Mouse (Mus musculus) ES-E14 (cell line): ENCODE measurements around the gene Ppt2. TPM values are rescaled to one million over a fixed set of nuclear protein-coding genes. Genes with fewer than 3 reads are reported as not detected.

Source experiments
- DNase-seq: peaks from one replicate; pipeline ENCODE4 v3.0.0-alpha.2; 2013; ENCODE audit warnings: low read depth, low spot score
- H3K27ac ChIP-seq: 2 replicates; pipeline ENCODE4 v1.5.1; 2012; ENCODE audit warnings: low read depth, mild to moderate bottlenecking, low read length, moderate library complexity, mixed read lengths; ENCODE audit not compliant: poor library complexity, insufficient read depth, severe bottlenecking
- H3K36me3 ChIP-seq: 2 replicates; pipeline ENCODE4 v1.6.1; 2012; ENCODE audit warnings: mild to moderate bottlenecking, low read length, moderate library complexity, mixed read lengths; ENCODE audit not compliant: control insufficient read depth, poor library complexity, insufficient read depth, severe bottlenecking
- H3K4me1 ChIP-seq, 2 experiments: fragments of 150-350 bp in 1 of 2; sonication (generic) in 1 of 2; 2 replicates each; pipeline ENCODE4 v1.6.1; 2012; ENCODE audit warnings: low read length in 2 of 2, mild to moderate bottlenecking in 1 of 2, mixed read lengths in 1 of 2; ENCODE audit not compliant: control insufficient read depth in 2 of 2, insufficient read depth in 2 of 2, poor library complexity in 1 of 2
- H3K4me3 ChIP-seq, 2 experiments: fragments of 150-350 bp in 1 of 2; sonication (generic) in 1 of 2; 2 replicates each; pipeline ENCODE4 v1.5.1; 2012; ENCODE audit warnings: low read length in 2 of 2, low read depth in 1 of 2, mild to moderate bottlenecking in 1 of 2, mixed read lengths in 1 of 2; ENCODE audit not compliant: insufficient read depth in 1 of 2, poor library complexity in 1 of 2, severe bottlenecking in 1 of 2
- H3K9ac ChIP-seq: 2 replicates; pipeline ENCODE4 v1.6.1; 2012; ENCODE audit warnings: low read depth, mild to moderate bottlenecking, low read length, mixed read lengths; ENCODE audit not compliant: poor library complexity, insufficient read depth, severe bottlenecking
- H3K9me3 ChIP-seq: fragments of 150-350 bp; sonication (generic); 2 replicates; pipeline ENCODE4 v1.6.1; 2012; ENCODE audit warnings: low read depth, mild to moderate bottlenecking, low read length; ENCODE audit not compliant: control insufficient read depth, insufficient read depth
- CHD2 ChIP-seq: IDR thresholded peaks from 2 replicates; pipeline ENCODE4 v1.6.1; 2014; ENCODE audit warnings: mild to moderate bottlenecking, low read depth, low read length, inconsistent platforms
- HCFC1 ChIP-seq: IDR thresholded peaks from 2 replicates; pipeline ENCODE4 v1.6.1; 2012; ENCODE audit warnings: low read length, inconsistent platforms, borderline replicate concordance; ENCODE audit not compliant: insufficient read depth
- MAFK ChIP-seq: IDR thresholded peaks from 2 replicates; pipeline ENCODE4 v1.6.1; 2014; ENCODE audit warnings: mild to moderate bottlenecking, low read depth, low read length, inconsistent platforms; ENCODE audit not compliant: insufficient read depth
- ZC3H11A ChIP-seq: IDR thresholded peaks from 2 replicates; pipeline ENCODE4 v1.6.1; 2012; ENCODE audit warnings: low read depth, mild to moderate bottlenecking, inconsistent platforms, low read length, borderline replicate concordance
- ZNF384 ChIP-seq: IDR thresholded peaks from 2 replicates; pipeline ENCODE4 v1.6.1; 2012; ENCODE audit warnings: low read depth, low read length, inconsistent platforms
- in situ Hi-C, 2 experiments: fragments of 600-800 bp; cut with MboI; formaldehyde crosslinking; loops; one replicate each; pipeline ENCODE4 v1.15.1; 2025; ENCODE audit warnings: low sequenced_read_pairs in 2 of 2, inconsistent platforms in 1 of 2; ENCODE audit not compliant: unreplicated experiment in 2 of 2
- total RNA-seq: library from RNA; depleted of rRNA; stranded (reverse); fragments of 300-350 nt; gene quantifications from 2 replicates; pipeline ENCODE4 v1.2.3, GENCODE M21; 2012

The Ppt2 gene
- total RNA-seq, 1 experiment: 13.6 TPM

- no peak overlapping the region for H3K9ac ChIP-seq
- H3K36me3 ChIP-seq: peaks cover 6% of the 10 kb centered on the region; the same call in 1 of the 2 replicates
- H3K4me1 ChIP-seq: peaks cover 0 to 11% of the 10 kb centered on the region in 2 experiments; a peak in 2 of 4 replicates
- no peak for DNase-seq
- no peaks in the 10 kb centered on the region for H3K9me3 ChIP-seq
- H3K27ac ChIP-seq: no peak overlapping the region
- in situ Hi-C loops: no loop called here
- TF ChIP-seq ZC3H11A (no peak), HCFC1 (no peak), CHD2 (no peak), ZNF384 (no peak)
- H3K4me3 ChIP-seq: no peak overlapping the region
These were observed 15.6 kb upstream of the Ppt2 start for GRCm38 (mm10) chr17:34643944-34644343.

DNA sequence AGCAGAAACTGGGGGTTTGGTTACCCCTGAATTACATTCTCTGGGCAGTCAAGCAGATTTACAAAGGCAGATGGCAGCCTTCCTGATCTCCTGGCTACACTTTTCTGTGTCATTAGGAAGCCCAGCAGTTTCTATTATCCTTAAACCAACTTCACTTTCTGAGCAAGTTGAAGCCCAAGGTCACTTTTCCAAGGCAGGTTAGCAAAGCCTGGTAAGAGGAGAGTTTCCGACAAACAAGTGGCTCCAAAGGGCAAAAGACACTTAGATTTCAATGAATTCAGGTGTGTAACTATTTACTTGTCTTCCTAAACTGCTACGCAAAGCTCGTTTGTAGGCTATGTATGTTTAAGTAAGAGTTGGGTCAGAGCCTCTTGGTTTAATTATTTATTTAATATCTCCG lies 15.1 kb upstream of the Ppt2 start:
- Histone ChIP-seq H3K4me3 (no peak overlapping the region), H3K36me3 (peaks cover 1% of the 10 kb centered on the region; the same call in 1 of the 2 replicates), H3K9me3 (no peaks in the 10 kb centered on the region), H3K27ac (no peak overlapping the region), H3K9ac (no peak overlapping the region), H3K4me1 (peaks cover 0 to 11% of the 10 kb centered on the region in 2 experiments; a peak in 2 of 4 replicates)
- in situ Hi-C loops: no loop called here
- no peak for DNase-seq
- TF ChIP-seq MAFK: no peak
- no peak for TF ChIP-seq CHD2
- no peak for TF ChIP-seq HCFC1
- no peak for TF ChIP-seq ZC3H11A

DNA sequence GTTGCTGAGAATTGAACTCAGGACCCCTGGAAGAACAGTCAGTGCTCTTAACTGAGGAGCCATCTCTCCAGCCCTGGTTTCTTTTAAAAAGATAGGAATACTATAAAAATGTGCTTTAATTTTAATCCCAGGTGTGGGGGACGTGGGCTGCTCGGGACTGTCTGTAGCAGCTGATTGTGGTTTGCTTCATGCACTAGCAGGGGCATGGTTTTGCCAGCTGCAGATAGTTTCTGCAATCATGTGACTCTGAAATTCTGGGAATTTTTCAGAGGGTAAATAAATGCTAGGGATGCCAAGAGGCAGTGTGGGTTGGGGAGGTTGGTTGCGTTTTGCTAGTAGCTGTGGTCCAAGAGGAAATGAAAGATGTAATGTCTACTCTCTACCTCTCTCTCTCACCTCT lies 13.6 kb upstream of the Ppt2 start:
- Histone ChIP-seq H3K4me3 (no peak overlapping the region), H3K9ac (no peak overlapping the region), H3K27ac (no peak overlapping the region), H3K36me3 (no peaks in the 10 kb centered on the region), H3K9me3 (no peaks in the 10 kb centered on the region), H3K4me1 (peaks cover 0 to 9% of the 10 kb centered on the region in 2 experiments; a peak in 2 of 4 replicates)
- in situ Hi-C loops: no loop called here
- DNase-seq: no peak
- TF ChIP-seq ZNF384: no peak
- TF ChIP-seq CHD2: no peak
- no peak for TF ChIP-seq ZC3H11A
- TF ChIP-seq MAFK: no peak
- no peak for TF ChIP-seq HCFC1

DNA sequence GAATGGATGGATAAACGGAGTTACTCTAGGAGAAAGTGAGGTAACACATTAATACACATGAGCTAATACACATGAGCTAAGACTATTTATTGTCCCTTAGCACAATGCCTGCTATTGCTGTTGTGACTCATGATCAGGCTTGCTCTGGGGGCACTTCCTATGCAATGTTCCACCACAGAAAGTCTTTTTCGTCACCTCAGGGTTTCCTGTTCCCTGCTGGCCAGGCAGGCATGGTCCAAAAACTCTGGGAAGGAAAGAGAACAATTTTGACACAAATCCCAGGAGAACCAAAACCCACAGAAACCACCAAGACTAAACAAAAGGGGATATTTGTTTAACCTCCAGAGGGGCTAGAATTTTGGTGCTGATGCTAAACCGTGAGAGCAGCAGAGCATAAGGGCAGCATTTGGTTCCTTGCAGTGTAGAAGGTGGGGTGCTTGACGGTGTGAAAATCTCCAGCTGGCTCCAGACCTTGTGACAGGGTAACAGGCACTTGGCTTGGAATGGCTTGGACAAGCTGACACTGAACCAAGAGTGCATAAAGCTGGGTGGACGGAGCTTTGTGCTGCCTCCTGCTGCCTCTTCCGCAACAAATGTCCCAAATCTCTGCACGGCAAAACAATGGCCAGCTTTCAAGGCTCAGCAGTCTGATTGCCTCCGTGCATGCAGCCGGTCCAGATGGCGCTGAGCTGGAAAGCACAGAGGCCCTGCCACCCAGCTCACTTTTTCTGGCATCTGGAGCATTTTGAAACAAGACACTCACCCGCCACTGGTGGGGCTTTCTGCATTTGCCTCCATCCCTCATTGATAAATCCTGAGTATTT lies 12.7 kb upstream of the Ppt2 start:
- H3K27ac ChIP-seq: no peak overlapping the region
- no peaks in the 10 kb centered on the region for H3K9me3 ChIP-seq
- in situ Hi-C loops: no loop called here
- peaks cover 0 to 6% of the 10 kb centered on the region in 2 experiments; a peak in 2 of 4 replicates for H3K4me1 ChIP-seq
- H3K4me3 ChIP-seq: no peak overlapping the region
- TF ChIP-seq MAFK (no peak), CHD2 (no peak), ZC3H11A (no peak), HCFC1 (no peak), ZNF384 (no peak)
- H3K36me3 ChIP-seq: no peaks in the 10 kb centered on the region
- no peak for DNase-seq
- no peak overlapping the region for H3K9ac ChIP-seq
